Mouse (Mus musculus) C2C12 (cell line): ENCODE results near the gene Sec31b.

Experiments used
- CEBPB ChIP-seq: IDR thresholded peaks from one replicate; pipeline ENCODE4 v1.6.1; 2011; ENCODE audit warnings: low read depth, mild to moderate bottlenecking, control low read depth, moderate library complexity
- CTCF ChIP-seq: IDR thresholded peaks from one replicate; pipeline ENCODE4 v1.5.1; 2011; ENCODE audit not compliant: control insufficient read depth, insufficient read depth, insufficient read length
- MAX ChIP-seq: IDR thresholded peaks from one replicate; pipeline ENCODE4 v1.6.1; 2011; ENCODE audit warnings: mild to moderate bottlenecking, control low read depth
- USF1 ChIP-seq: IDR thresholded peaks from one replicate; pipeline ENCODE4 v1.6.1; 2011; ENCODE audit warnings: low read depth, mild to moderate bottlenecking, control low read depth, moderate library complexity

DNA sequence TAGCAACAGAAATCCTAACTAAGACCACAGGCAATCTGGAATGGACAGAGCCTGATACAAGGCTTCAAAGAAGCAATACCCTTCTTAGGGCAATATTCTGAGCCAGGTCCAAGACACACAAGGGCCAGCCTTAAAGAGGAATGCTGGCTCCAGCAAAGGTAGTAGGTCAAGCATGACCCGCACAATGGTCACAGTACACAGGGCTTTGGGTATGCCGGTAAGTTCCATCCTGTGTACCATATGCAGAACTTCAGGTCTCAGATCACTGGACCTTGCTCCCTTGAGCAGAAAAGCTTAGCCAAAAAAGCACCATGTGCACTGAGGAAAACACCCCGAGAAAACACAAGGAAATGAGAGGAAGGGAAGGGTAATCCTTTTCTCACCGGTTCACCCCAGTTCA lies 7.6 kb upstream of the Sec31b start:
- no peak for TF ChIP-seq CEBPB
- no peak for TF ChIP-seq CTCF
- TF ChIP-seq MAX: no peak
- no peak for TF ChIP-seq USF1
